8 mouse cellular contexts compared by ENCODE assay signal in the genomic region with DNA sequence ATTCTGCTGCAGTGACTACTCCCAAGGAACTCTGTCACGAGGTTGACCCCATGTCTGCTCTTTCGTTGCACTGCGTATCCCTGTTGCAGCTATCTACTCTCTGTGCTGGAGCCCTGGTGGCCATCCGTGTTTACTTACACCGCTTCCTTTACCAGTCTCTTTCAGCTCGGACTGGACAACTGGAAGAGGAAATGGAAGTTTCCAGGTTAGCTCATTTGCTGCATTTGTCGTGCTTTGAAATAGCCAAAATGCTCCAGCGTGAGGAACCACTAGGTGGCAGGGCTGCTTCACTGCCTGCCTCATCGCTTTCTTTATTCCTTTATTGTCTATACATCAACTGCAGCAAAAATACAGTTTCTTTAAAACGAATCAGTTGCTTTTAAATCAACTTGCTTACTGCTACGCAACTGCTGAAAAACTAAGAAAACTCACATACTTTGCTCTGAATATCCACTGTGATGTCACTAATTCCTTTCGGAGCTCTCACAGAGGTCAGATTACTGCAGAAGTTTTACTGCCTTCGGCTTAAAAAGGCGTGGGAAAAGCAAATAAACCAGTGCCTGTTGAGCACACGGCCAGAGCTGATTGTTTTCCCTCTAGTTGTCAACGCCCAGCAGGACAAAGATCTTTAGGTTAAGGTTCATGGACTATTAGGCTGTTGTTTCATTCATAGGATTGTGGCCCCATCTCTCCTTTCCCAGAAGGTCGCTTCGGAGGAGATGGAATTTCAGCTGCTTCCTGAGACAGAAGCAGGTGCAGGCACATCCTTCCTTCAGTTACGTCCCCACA. TPM values are rescaled to one million over a fixed set of nuclear protein-coding genes. Genes with fewer than 3 reads are reported as not detected.
DNase-seq lines count a peak whose midpoint lies in the region; ATAC-seq and TF ChIP-seq lines count a peak whose summit lies in the region.

No protein-coding gene starts in this region.

- H3K4me1 ChIP-seq in hindbrain, embryonic 13.5 days (replicated peaks), result peaks cover 10% of the 10 kb centered on the region

- TF ChIP-seq CTCF in Patski (IDR thresholded peaks at IDR 0.05), result peak; percentile 94

- peak overlapping the region; percentile 49 for H3K4me2 ChIP-seq in hindbrain, embryonic 13.5 days

- DNase-seq in Patski (ENCODE audit: low read depth, low spot score), result no peak
- DNase-seq in cerebellum, postnatal 14 days, result peak; percentile 73 to 77
- DNase-seq in frontal cortex, postnatal 25 days (ENCODE audit: low spot score in 2 of 2), result peak; percentile 54 to 61
- peak; percentile 45 to 73 for DNase-seq in layer of hippocampus, postnatal 14 days (ENCODE audit: low spot score in 2 of 2)
- peak; percentile 71 for DNase-seq in lung, postnatal 25 days (ENCODE audit: low spot score)
- peak; percentile 84 for DNase-seq in retina, embryonic 14.5 days (ENCODE audit: low spot score)
- peak; percentile 42 for DNase-seq in urinary bladder, postnatal 25 days (ENCODE audit: low spot score)

- 10% methylated on average over 19 of the region's 19 CpGs for WGBS in hindbrain, embryonic 13.5 days

- H3K27ac ChIP-seq in hindbrain, embryonic 13.5 days, result peak overlapping the region; percentile 53

- H3K9me3 ChIP-seq in hindbrain, embryonic 13.5 days, result no peaks in the 10 kb centered on the region

- peak; percentile 71 for ATAC-seq in Patski
- peak; percentile 43; the same call in 1 of the 2 replicates for ATAC-seq in hindbrain, embryonic 13.5 days (ENCODE audit: low FRiP score)

- POLR2A ChIA-PET in Patski (lab: Charles Lee), result interaction anchor here (1.2 kb wide), 1 partner anchor 62 kb away, joined by 3 read pairs; no protein-coding TSS in a partner anchor

- no peaks in the 10 kb centered on the region for H3K27me3 ChIP-seq in Patski
- H3K27me3 ChIP-seq in hindbrain, embryonic 13.5 days, result no peaks in the 10 kb centered on the region

- peak overlapping the region; percentile 43; the same call in 1 of the 2 replicates for H3K9ac ChIP-seq in hindbrain, embryonic 13.5 days

- in situ Hi-C loops in Patski (cut with MboI; ENCODE audit: low pct_unique_long_range_greater_than_20kb), result no loop called here

- no peaks in the 10 kb centered on the region for H3K36me3 ChIP-seq in hindbrain, embryonic 13.5 days

- CTCF ChIA-PET in Patski (lab: Charles Lee), result interaction anchor here (0.6 to 3.3 kb wide), 25 partner anchors 9 to 340 kb away, joined by 3 to 33 read pairs (median 4); no protein-coding TSS in a partner anchor

- H3K4me3 ChIP-seq in hindbrain, embryonic 13.5 days, result peak overlapping the region; percentile 22; the same call in 1 of the 2 replicates

RNA-seq across cellular contexts. Expression of a gene that starts 7.9 kb away (rescaled TPM):
- polyA plus RNA-seq in Patski (2021), result 63.3 TPM
- polyA plus RNA-seq in hindbrain, embryonic 13.5 days (2015; fragmentation: Nextera tagmentation; extraction: Ambion mirVana), result 56.4 and 58.8 TPM in 2 replicates
- total RNA-seq in layer of hippocampus, postnatal 14 days (2021), result 10 to 100 TPM; 31.5 to 33.1 TPM

RNA-seq across cellular contexts. Expression of a gene that starts 39.0 kb away (rescaled TPM):
- 60.3 TPM for polyA plus RNA-seq in Patski (2021)
- polyA plus RNA-seq in hindbrain, embryonic 13.5 days (2015; fragmentation: Nextera tagmentation; extraction: Ambion mirVana), result 51.2 and 54.7 TPM in 2 replicates
- total RNA-seq in layer of hippocampus, postnatal 14 days (2021), result 100 to 1,000 TPM; 116 to 125 TPM
